Mouse (Mus musculus): ENCODE measurements at regions not wholly inside any gene's neighbourhood (a gene's known extent, or its start where the extent isn't known, plus 50 kb on each side); places are given as distances from the start of the nearest gene placed in this dataset.

- TF ChIP-seq CTCF (IDR thresholded peaks at IDR 0.05; ENCODE audit: borderline replicate concordance, extremely low read depth, insufficient read depth, insufficient read length) (no peak), POLR2A (IDR thresholded peaks at IDR 0.05; ENCODE audit: borderline replicate concordance, extremely low read depth, insufficient read depth, insufficient read length, poor library complexity, severe bottlenecking) (no peak)
Measured at GRCm38 (mm10) chr10:9210646-9211045, 324.8 kb upstream of the Sash1 start.

Measured in brain, embryonic 14.5 days (tissue).